Mouse (Mus musculus) kidney, embryonic 16.5 days (tissue): ENCODE results near the gene 2410004B18Rik. TPM values are rescaled to one million over a fixed set of nuclear protein-coding genes. Genes with fewer than 3 reads are reported as not detected.

ENCODE experiments used
- ATAC-seq: fragments of 200-750 bp; cut with Nextera tagmentation; 2 replicates; pipeline ENCODE4 v1.8.0; 2017; ENCODE audit warnings: moderate TSS enrichment; ENCODE audit not compliant: low FRiP score, low TSS enrichment
- H3K27ac ChIP-seq: fragments of 300-500 bp; sonication (generic); 2 replicates; pipeline ENCODE4 v1.5.1; 2014; ENCODE audit warnings: low read length
- H3K27me3 ChIP-seq: fragments of 300-500 bp; sonication (generic); 2 replicates; pipeline ENCODE4 v1.6.1; 2014; ENCODE audit warnings: low read length, control low read depth, mixed read lengths; ENCODE audit not compliant: insufficient read depth
- H3K36me3 ChIP-seq: fragments of 300-500 bp; sonication (generic); 2 replicates; pipeline ENCODE4 v1.6.1; 2014; ENCODE audit warnings: low read length, control low read depth, mixed read lengths; ENCODE audit not compliant: insufficient read depth
- H3K4me1 ChIP-seq: fragments of 300-500 bp; sonication (generic); 2 replicates; pipeline ENCODE4 v1.6.1; 2014; ENCODE audit warnings: low read length, control low read depth, mixed read lengths; ENCODE audit not compliant: insufficient read depth
- H3K4me2 ChIP-seq: fragments of 300-500 bp; sonication (generic); replicated peaks from 2 replicates; pipeline ENCODE4 v1.6.1; 2014; ENCODE audit warnings: low read depth, low read length
- H3K4me3 ChIP-seq: fragments of 300-500 bp; sonication (generic); 2 replicates; pipeline ENCODE4 v1.5.1; 2014; ENCODE audit warnings: mild to moderate bottlenecking, low read length
- H3K9ac ChIP-seq: fragments of 300-500 bp; sonication (generic); replicated peaks from 2 replicates; pipeline ENCODE4 v1.6.1; 2014; ENCODE audit warnings: low read length
- H3K9me3 ChIP-seq: fragments of 300-500 bp; sonication (generic); 2 replicates; pipeline ENCODE4 v1.6.1; 2016; ENCODE audit warnings: low read length, control low read depth
- WGBS: fragments of 180-500 bp; shearing (Covaris S2); extraction: QIAGEN DNeasy Blood & Tissue Kit; methylation state at CpG from one replicate; pipeline ENCODE4 v1.1.7; 2014; 5-methylcytosine and 5-hydroxymethylcytosine counted together
- polyA plus RNA-seq: library from polyadenylated mRNA; unstranded; fragments of >200 nt; fragmentation: Nextera tagmentation; extraction: Ambion mirVana; gene quantifications from 2 replicates; pipeline ENCODE4 v1.2.1, GENCODE M21; 2015

The 2410004B18Rik gene
- polyA plus RNA-seq, 1 experiment from 2014 or later: 46.0 TPM

DNA sequence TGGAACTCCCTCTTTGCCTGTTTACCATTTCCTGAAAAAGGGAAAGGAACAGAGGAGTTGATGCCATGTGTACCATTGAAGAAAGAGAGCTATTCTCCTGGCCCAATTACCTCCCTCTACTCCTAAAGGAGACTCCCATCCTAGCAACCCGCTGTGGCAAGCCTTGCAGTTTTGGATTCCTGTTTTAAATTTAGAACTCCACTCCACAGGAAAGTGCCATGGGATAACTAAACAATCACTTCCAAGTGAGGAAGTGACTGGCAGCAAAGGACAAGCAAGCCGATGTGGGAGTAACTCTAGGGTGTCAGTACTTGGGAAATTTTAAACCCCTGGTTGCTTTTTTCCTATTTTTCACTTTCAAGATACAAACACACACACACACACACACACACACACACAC, 8.8 kb downstream of the 2410004B18Rik start:
- ATAC-seq: no peak
- Histone ChIP-seq H3K4me3 (no peak overlapping the region), H3K36me3 (peaks cover 10% of the 10 kb centered on the region), H3K4me1 (peaks cover 15% of the 10 kb centered on the region), H3K4me2 (no peak overlapping the region), H3K9ac (no peak overlapping the region), H3K9me3 (no peaks in the 10 kb centered on the region), H3K27ac (no peak overlapping the region), H3K27me3 (no peaks in the 10 kb centered on the region)
- WGBS: 47% methylated on average over 2 of the region's 2 CpGs

- H3K9ac ChIP-seq: no peak overlapping the region
- H3K27me3 ChIP-seq: no peaks in the 10 kb centered on the region
- H3K4me1 ChIP-seq: peaks cover 12% of the 10 kb centered on the region
- H3K4me2 ChIP-seq: no peak overlapping the region
- ATAC-seq: no peak
- no peak overlapping the region for H3K4me3 ChIP-seq
- no peaks in the 10 kb centered on the region for H3K9me3 ChIP-seq
- no peak overlapping the region for H3K27ac ChIP-seq
- 31% methylated on average over 6 of the region's 6 CpGs for WGBS
- H3K36me3 ChIP-seq: peaks cover 10% of the 10 kb centered on the region
These were observed 9.9 kb downstream of the 2410004B18Rik start for GRCm38 (mm10) chr3:145947539-145948204.

DNA sequence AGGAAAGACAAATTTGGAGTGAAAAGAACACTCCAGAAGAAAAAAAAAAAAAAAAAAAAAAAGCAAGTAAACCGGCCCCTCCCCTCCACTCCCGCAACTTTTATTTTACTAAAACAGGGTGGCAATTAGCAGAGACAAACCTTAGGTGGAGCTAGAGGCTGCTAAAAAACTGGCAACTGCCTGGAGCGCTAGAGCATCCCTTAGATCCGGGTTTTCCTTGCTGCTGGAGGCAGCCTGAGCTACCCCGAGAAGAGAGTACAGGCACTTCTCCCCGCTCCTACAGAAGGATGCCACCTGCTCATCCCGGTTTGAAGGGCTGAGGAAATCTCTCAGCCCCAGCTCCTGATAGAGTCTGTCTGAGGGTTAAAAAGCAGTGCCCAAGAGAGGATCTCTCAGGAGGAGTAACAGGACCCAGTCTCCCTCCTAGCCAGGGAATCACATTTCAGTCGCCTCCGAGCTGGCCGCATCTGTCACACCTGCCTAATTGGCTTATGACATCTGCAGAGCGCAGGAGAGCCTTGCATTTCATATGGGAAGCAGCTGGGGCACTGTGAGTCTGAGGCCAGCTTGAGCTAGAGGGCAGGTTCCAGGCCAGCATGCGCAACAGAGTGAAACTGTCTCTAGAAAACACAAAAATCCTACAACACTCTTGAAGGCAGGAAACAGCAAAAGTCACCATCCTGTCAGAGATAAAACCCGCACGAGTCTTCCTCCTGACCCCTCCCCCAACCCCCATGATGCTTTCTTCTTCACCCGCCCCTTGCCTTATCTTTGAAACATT, 12.4 kb downstream of the 2410004B18Rik start:
- peak overlapping the region; percentile 44; the same call in 1 of the 2 replicates for H3K9ac ChIP-seq
- peak; percentile 82 for ATAC-seq
- H3K4me2 ChIP-seq: peak overlapping the region; percentile 46
- H3K27me3 ChIP-seq: no peaks in the 10 kb centered on the region
- no peaks in the 10 kb centered on the region for H3K9me3 ChIP-seq
- peaks cover 12% of the 10 kb centered on the region for H3K4me1 ChIP-seq
- H3K4me3 ChIP-seq: peak overlapping the region; percentile 23
- H3K36me3 ChIP-seq: no peaks in the 10 kb centered on the region
- no peak overlapping the region for H3K27ac ChIP-seq
- WGBS: 10% methylated on average over 15 of the region's 15 CpGs

GRCm38 (mm10) chr3:145950815-145951130, 13.0 kb downstream of the 2410004B18Rik start:
- Histone ChIP-seq H3K9me3 (no peaks in the 10 kb centered on the region), H3K4me3 (no peak overlapping the region), H3K4me2 (peak overlapping the region; percentile 46), H3K27ac (no peak overlapping the region), H3K4me1 (peaks cover 12% of the 10 kb centered on the region), H3K9ac (no peak overlapping the region), H3K36me3 (no peaks in the 10 kb centered on the region), H3K27me3 (no peaks in the 10 kb centered on the region)
- ATAC-seq: no peak
- 42% methylated on average over 5 of the region's 5 CpGs for whole genome bisulfite sequencing

- 71% methylated on average over 17 of the region's 17 CpGs for WGBS
- no peak overlapping the region for H3K4me3 ChIP-seq
- H3K36me3 ChIP-seq: no peaks in the 10 kb centered on the region
- H3K4me2 ChIP-seq: no peak overlapping the region
- no peaks in the 10 kb centered on the region for H3K27me3 ChIP-seq
- ATAC-seq: no peak
- no peak overlapping the region for H3K27ac ChIP-seq
- H3K4me1 ChIP-seq: peaks cover 12% of the 10 kb centered on the region
- H3K9ac ChIP-seq: no peak overlapping the region
- no peaks in the 10 kb centered on the region for H3K9me3 ChIP-seq
These were observed 13.7 kb downstream of the 2410004B18Rik start for GRCm38 (mm10) chr3:145951287-145952165.

- Histone ChIP-seq H3K4me3 (no peak overlapping the region), H3K4me1 (peaks cover 12% of the 10 kb centered on the region), H3K27ac (no peak overlapping the region), H3K36me3 (no peaks in the 10 kb centered on the region), H3K27me3 (no peaks in the 10 kb centered on the region), H3K4me2 (no peak overlapping the region), H3K9me3 (peaks cover 5% of the 10 kb centered on the region; the same call in 1 of the 2 replicates), H3K9ac (no peak overlapping the region)
- ATAC-seq: no peak
- WGBS: 84% methylated on average over 7 of the region's 7 CpGs
These were observed 15.1 kb downstream of the 2410004B18Rik start for GRCm38 (mm10) chr3:145952945-145953344.

GRCm38 (mm10) chr3:145953411-145953810, 15.6 kb downstream of the 2410004B18Rik start:
- WGBS: 82% methylated on average over 2 of the region's 2 CpGs
- ATAC-seq: no peak
- peaks cover 10% of the 10 kb centered on the region; the same call in 1 of the 2 replicates for H3K9me3 ChIP-seq

DNA sequence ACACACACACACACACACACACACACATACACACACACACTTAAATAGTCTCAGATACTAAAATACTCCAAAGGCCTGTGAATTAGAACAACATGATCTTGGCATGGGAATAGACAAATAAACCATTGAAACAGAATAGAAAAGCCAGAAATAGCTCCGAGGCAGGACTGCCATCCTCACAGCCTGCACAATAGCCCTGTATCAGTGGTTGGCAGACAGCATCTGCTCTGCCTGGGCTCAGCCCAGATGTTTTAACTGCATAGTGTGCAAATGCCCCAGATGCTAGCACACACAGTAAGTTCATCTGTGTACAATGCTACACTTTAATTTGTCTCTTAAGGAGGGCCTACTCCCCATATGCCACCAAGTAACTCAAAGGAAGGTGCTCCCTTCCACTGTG, 22.0 kb downstream of the 2410004B18Rik start:
- H3K4me2 ChIP-seq: no peak overlapping the region
- peaks cover 12% of the 10 kb centered on the region; the same call in 1 of the 2 replicates for H3K9me3 ChIP-seq
- H3K4me3 ChIP-seq: no peak overlapping the region
- H3K27me3 ChIP-seq: peaks cover 12% of the 10 kb centered on the region
- H3K9ac ChIP-seq: no peak overlapping the region
- no peak for ATAC-seq
- no peak overlapping the region for H3K27ac ChIP-seq
- 73% methylated on average over 1 of the region's 1 CpGs for WGBS
- no peaks in the 10 kb centered on the region for H3K36me3 ChIP-seq
- peaks cover 20% of the 10 kb centered on the region for H3K4me1 ChIP-seq

More at GRCm38 (mm10) chr3:145953411-145953810, 15.6 kb downstream of the 2410004B18Rik start:
- peaks cover 12% of the 10 kb centered on the region for H3K4me1 ChIP-seq
- no peaks in the 10 kb centered on the region for H3K36me3 ChIP-seq
- no peak overlapping the region for H3K9ac ChIP-seq
- H3K27me3 ChIP-seq: no peaks in the 10 kb centered on the region
- no peak overlapping the region for H3K27ac ChIP-seq
- H3K4me3 ChIP-seq: no peak overlapping the region
- no peak overlapping the region for H3K4me2 ChIP-seq

- Histone ChIP-seq H3K4me2 (no peak overlapping the region), H3K36me3 (no peaks in the 10 kb centered on the region), H3K9ac (no peak overlapping the region), H3K27me3 (peaks cover 12% of the 10 kb centered on the region), H3K9me3 (peaks cover 12% of the 10 kb centered on the region; the same call in 1 of the 2 replicates), H3K27ac (no peak overlapping the region), H3K4me3 (no peak overlapping the region), H3K4me1 (peaks cover 23% of the 10 kb centered on the region)
- 20% methylated on average over 9 of the region's 9 CpGs for WGBS
- ATAC-seq: no peak
These were observed 24.6 kb downstream of the 2410004B18Rik start for GRCm38 (mm10) chr3:145962411-145962810.
